Mouse (Mus musculus) midbrain, postnatal 0 days (tissue): ENCODE data around the gene Galnt2. TPM values are rescaled to one million over a fixed set of nuclear protein-coding genes. Genes with fewer than 3 reads are reported as not detected.
A peak's percentile ranks its signal among the peaks of the same experiment; 100 is the strongest.

Experiments
- ATAC-seq: fragments of 200-750 bp; cut with Nextera tagmentation; 2 replicates; pipeline ENCODE4 v1.8.0; 2017; ENCODE audit warnings: moderate number of reproducible peaks, mild to moderate bottlenecking, moderate TSS enrichment, moderate library complexity; ENCODE audit not compliant: low FRiP score
- DNase-seq: peaks from one replicate; pipeline ENCODE4 v3.0.0-alpha.2; 2015; ENCODE audit warnings: low spot score
- H3K27ac ChIP-seq: fragments of 300-500 bp; sonication (generic); 2 replicates; pipeline ENCODE4 v1.5.1; 2014; ENCODE audit warnings: low read depth, mild to moderate bottlenecking, low read length, mixed read lengths
- H3K27me3 ChIP-seq: fragments of 300-500 bp; sonication (generic); 2 replicates; pipeline ENCODE4 v1.6.1; 2014; ENCODE audit warnings: low read length, control low read depth, mixed read lengths; ENCODE audit not compliant: insufficient read depth
- H3K36me3 ChIP-seq: fragments of 300-500 bp; sonication (generic); 2 replicates; pipeline ENCODE4 v1.6.1; 2014; ENCODE audit warnings: low read length, control low read depth, mixed read lengths; ENCODE audit not compliant: insufficient read depth
- H3K4me1 ChIP-seq: fragments of 300-500 bp; sonication (generic); 2 replicates; pipeline ENCODE4 v1.6.1; 2014; ENCODE audit warnings: mild to moderate bottlenecking, control low read depth, antibody characterized with exemption, low read length, mixed read lengths; ENCODE audit not compliant: insufficient read depth
- H3K4me2 ChIP-seq: fragments of 300-500 bp; sonication (generic); 2 replicates; pipeline ENCODE4 v1.6.1; 2014; ENCODE audit warnings: low read depth, mild to moderate bottlenecking, low read length, mixed read lengths; ENCODE audit not compliant: poor library complexity, severe bottlenecking
- H3K4me3 ChIP-seq: fragments of 300-500 bp; sonication (generic); 2 replicates; pipeline ENCODE4 v1.5.1; 2014; ENCODE audit warnings: low read depth, mild to moderate bottlenecking, low read length, moderate library complexity
- H3K9ac ChIP-seq: fragments of 300-500 bp; sonication (generic); replicated peaks from 2 replicates; pipeline ENCODE4 v1.6.1; 2014; ENCODE audit warnings: mild to moderate bottlenecking, low read length, moderate library complexity, mixed read lengths; ENCODE audit not compliant: poor library complexity, severe bottlenecking
- H3K9me3 ChIP-seq: fragments of 300-500 bp; sonication (generic); 2 replicates; pipeline ENCODE4 v1.6.1; 2016; ENCODE audit warnings: low read length, control low read depth
- CTCF ChIP-seq: IDR thresholded peaks from 2 replicates; pipeline ENCODE4 v1.5.1; 2016; ENCODE audit warnings: antibody characterized with exemption, mild to moderate bottlenecking
- WGBS: fragments of 180-500 bp; shearing (Covaris S2); extraction: QIAGEN DNeasy Blood & Tissue Kit; methylation state at CpG from one replicate; pipeline ENCODE4 v1.1.7; 2014; 5-methylcytosine and 5-hydroxymethylcytosine counted together
- polyA plus RNA-seq: library from polyadenylated mRNA; unstranded; fragments of >200 nt; fragmentation: Nextera tagmentation; extraction: Ambion mirVana; gene quantifications from 2 replicates; pipeline ENCODE4 v1.2.1, GENCODE M21; 2015
- total RNA-seq: library from RNA; depleted of rRNA; stranded (reverse); fragments of >200 nt; gene quantifications from 2 replicates; pipeline ENCODE4 v1.2.3, GENCODE M21; 2014

Gene Galnt2
- total and polyA plus RNA-seq, 2 experiments from 2014 or later = 51.3 to 65.4 TPM

- DNase-seq = peak; percentile 39
- no peak for TF ChIP-seq CTCF
- 25% methylated on average over 12 of the region's 12 CpGs for WGBS
- H3K9ac ChIP-seq = peak overlapping the region; percentile 50
- no peaks in the 10 kb centered on the region for H3K9me3 ChIP-seq
- H3K4me1 ChIP-seq = peaks cover 16% of the 10 kb centered on the region
- H3K36me3 ChIP-seq = peaks cover 19% of the 10 kb centered on the region
- 0 out of 2 replicates have a peak, but pooled peaks have one; percentile 14 for ATAC-seq
- peak overlapping the region; percentile 75 for H3K27ac ChIP-seq
- H3K4me3 ChIP-seq = no peak overlapping the region
- no peaks in the 10 kb centered on the region for H3K27me3 ChIP-seq
- no peak overlapping the region; the same call in 1 of the 2 replicates for H3K4me2 ChIP-seq
These were observed 90.1 kb downstream of the Galnt2 start for GRCm38 (mm10) chr8:124321227-124321840.

- H3K27ac ChIP-seq = no peak overlapping the region
- no peak overlapping the region for H3K4me3 ChIP-seq
- TF ChIP-seq CTCF = no peak
- DNase-seq (no peak), ATAC-seq (no peak)
- peaks cover 38% of the 10 kb centered on the region for H3K36me3 ChIP-seq
- no peaks in the 10 kb centered on the region for H3K27me3 ChIP-seq
- no peak overlapping the region for H3K4me2 ChIP-seq
- no peak overlapping the region for H3K9ac ChIP-seq
- H3K4me1 ChIP-seq = peaks cover 8% of the 10 kb centered on the region
- no peaks in the 10 kb centered on the region for H3K9me3 ChIP-seq
- 90% methylated on average over 14 of the region's 14 CpGs for WGBS
These were observed 92.2 kb downstream of the Galnt2 start for GRCm38 (mm10) chr8:124323356-124323755.

GRCm38 (mm10) chr8:124328259-124328658, 97.1 kb downstream of the Galnt2 start:
- no peak for ATAC-seq
- no peaks in the 10 kb centered on the region for H3K4me1 ChIP-seq
- H3K27ac ChIP-seq = no peak overlapping the region
- H3K27me3 ChIP-seq = no peaks in the 10 kb centered on the region
- H3K9ac ChIP-seq = no peak overlapping the region
- H3K4me2 ChIP-seq = no peak overlapping the region
- TF ChIP-seq CTCF = no peak
- WGBS = 84% methylated on average over 7 of the region's 7 CpGs
- H3K36me3 ChIP-seq = peaks cover 61% of the 10 kb centered on the region
- DNase-seq = no peak
- no peak overlapping the region for H3K4me3 ChIP-seq
- H3K9me3 ChIP-seq = no peaks in the 10 kb centered on the region

DNA sequence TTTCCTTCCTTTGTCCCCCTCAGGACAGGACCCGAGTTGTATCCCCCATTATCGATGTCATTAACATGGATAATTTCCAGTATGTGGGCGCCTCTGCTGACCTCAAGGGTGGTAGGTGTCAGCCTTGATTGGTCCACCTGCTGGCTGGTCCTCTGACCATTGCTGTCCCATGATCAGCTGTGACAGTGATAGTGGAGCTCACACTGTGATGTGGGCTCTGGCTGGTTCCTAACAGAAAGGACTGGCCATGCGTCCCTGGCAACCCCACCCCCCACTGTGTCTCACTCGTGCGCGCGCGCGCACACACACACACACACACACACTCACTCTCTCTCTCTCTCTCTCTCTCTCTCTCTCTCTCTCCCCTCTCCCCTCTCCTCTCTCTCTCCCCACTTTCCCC, 98.5 kb downstream of the Galnt2 start:
- H3K9ac ChIP-seq = no peak overlapping the region
- no peaks in the 10 kb centered on the region for H3K9me3 ChIP-seq
- peaks cover 58% of the 10 kb centered on the region for H3K36me3 ChIP-seq
- no peak overlapping the region for H3K4me3 ChIP-seq
- WGBS = 51% methylated on average over 10 of the region's 10 CpGs
- H3K27me3 ChIP-seq = no peaks in the 10 kb centered on the region
- H3K27ac ChIP-seq = no peak overlapping the region
- H3K4me2 ChIP-seq = no peak overlapping the region
- TF ChIP-seq CTCF = no peak
- no peak for ATAC-seq
- no peak for DNase-seq
- H3K4me1 ChIP-seq = no peaks in the 10 kb centered on the region

- H3K27me3 ChIP-seq = no peaks in the 10 kb centered on the region
These were observed 99.2 kb downstream of the Galnt2 start for GRCm38 (mm10) chr8:124330433-124330832.

DNA sequence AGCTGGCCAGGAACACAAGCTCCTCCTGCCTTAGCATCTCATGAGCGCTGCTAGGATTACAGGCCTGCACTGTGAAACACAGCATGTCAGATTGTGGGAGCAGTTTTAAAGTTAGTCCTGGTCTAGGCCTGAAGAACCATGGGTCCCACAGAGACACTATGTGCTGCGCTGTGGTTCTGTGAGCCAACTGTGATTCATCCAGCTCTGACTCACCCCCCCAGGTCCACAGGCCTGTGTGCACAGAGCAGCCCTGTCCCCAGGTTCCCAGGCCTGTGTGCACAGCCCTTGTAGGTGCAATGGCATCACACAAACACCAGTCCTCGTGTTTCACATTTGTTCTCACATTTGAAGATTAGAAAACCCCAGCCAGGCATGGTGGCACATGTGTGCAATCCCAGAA, 99.9 kb downstream of the Galnt2 start:
- no peak for TF ChIP-seq CTCF
- no peaks in the 10 kb centered on the region for H3K9me3 ChIP-seq
- H3K4me2 ChIP-seq = no peak overlapping the region
- H3K27ac ChIP-seq = 0 out of 2 replicates have a peak overlapping the region, but pooled peaks have one; percentile 18
- ATAC-seq = no peak
- WGBS = 87% methylated on average over 3 of the region's 3 CpGs
- no peak for DNase-seq
- H3K4me1 ChIP-seq = no peaks in the 10 kb centered on the region
- H3K4me3 ChIP-seq = no peak overlapping the region
- H3K9ac ChIP-seq = no peak overlapping the region
- H3K27me3 ChIP-seq = no peaks in the 10 kb centered on the region
- H3K36me3 ChIP-seq = peaks cover 65% of the 10 kb centered on the region

More at GRCm38 (mm10) chr8:124330433-124330832, 99.2 kb downstream of the Galnt2 start:
- H3K9me3 ChIP-seq = no peaks in the 10 kb centered on the region
- peak; percentile 85 for ATAC-seq
- H3K36me3 ChIP-seq = peaks cover 65% of the 10 kb centered on the region
- no peaks in the 10 kb centered on the region for H3K4me1 ChIP-seq
- no peak for TF ChIP-seq CTCF
- H3K27ac ChIP-seq = 0 out of 2 replicates have a peak overlapping the region, but pooled peaks have one; percentile 18
- WGBS = 33% methylated on average over 2 of the region's 3 CpGs
- H3K4me3 ChIP-seq = no peak overlapping the region
- H3K9ac ChIP-seq = no peak overlapping the region
- H3K4me2 ChIP-seq = no peak overlapping the region
- DNase-seq = peak; percentile 87
